9 mouse cellular contexts compared by ENCODE assay signal in the genomic region with DNA sequence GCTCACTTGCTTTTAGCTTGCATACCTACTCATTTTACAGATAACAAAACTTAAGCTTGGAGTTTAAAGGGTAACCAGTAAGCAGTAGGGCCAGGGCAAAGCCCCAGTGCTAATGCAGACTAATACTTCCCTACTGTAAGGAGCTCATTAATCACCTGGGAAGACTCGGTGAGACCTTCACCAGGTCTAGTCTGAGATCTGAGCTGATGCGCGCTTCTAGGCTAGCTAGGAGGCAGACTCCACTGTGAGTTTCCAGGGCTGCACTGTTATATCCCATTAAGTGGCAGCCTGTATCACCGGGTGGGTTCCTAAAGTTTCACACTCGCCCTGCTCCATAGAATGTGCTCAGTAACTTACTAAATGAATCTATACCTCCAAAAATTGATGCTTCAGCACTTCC. TPM values are rescaled to one million over a fixed set of nuclear protein-coding genes. Genes with fewer than 3 reads are reported as not detected.
DNase-seq lines count a peak whose midpoint lies in the region; ATAC-seq lines count a peak whose summit lies in the region.
"Had no signal": no experiment of that assay in that cellular context is flagged by ENCODE, and none has a peak within 500 bp of the region (broad histone marks: within the 10 kb centered on the region; RNA-seq: fewer than 3 reads in every experiment).

No protein-coding gene starts in this region.

- WGBS in kidney, embryonic 15.5 days, result 13% methylated on average over 5 of the region's 5 CpGs
- 6% methylated on average over 5 of the region's 5 CpGs for WGBS in embryonic facial prominence, embryonic 10.5 days
- 16% methylated on average over 5 of the region's 5 CpGs for WGBS in intestine, embryonic 14.5 days
- 11% methylated on average over 5 of the region's 5 CpGs for WGBS in neural tube, embryonic 13.5 days

- no peak for DNase-seq in kidney, adult 11 months
- peak; percentile 12 for DNase-seq in embryonic facial prominence, embryonic 10.5 days (ENCODE audit: low spot score)
- peak; percentile 62 for DNase-seq in intestine, embryonic 14.5 days (ENCODE audit: low spot score)
- DNase-seq in left cerebral cortex, postnatal 14 days (ENCODE audit: low spot score in 2 of 2), result no peak
- no peak for DNase-seq in gastrocnemius, postnatal 25 days

- H3K27ac ChIP-seq in kidney, embryonic 15.5 days, result no peak overlapping the region
- H3K27ac ChIP-seq in embryonic facial prominence, embryonic 10.5 days (replicated peaks), result no peak overlapping the region
- H3K27ac ChIP-seq in intestine, embryonic 14.5 days (ENCODE audit: low read depth), result no peak overlapping the region
- no peak overlapping the region for H3K27ac ChIP-seq in neural tube, embryonic 13.5 days (replicated peaks)

- H3K4me2 ChIP-seq in kidney, embryonic 15.5 days, result peak overlapping the region; percentile 91
- peak overlapping the region; percentile 93 for H3K4me2 ChIP-seq in intestine, embryonic 14.5 days (ENCODE audit: low read length)
- H3K4me2 ChIP-seq in neural tube, embryonic 13.5 days, result peak overlapping the region; percentile 99

- H3K36me3 ChIP-seq in kidney, embryonic 15.5 days, result no peaks in the 10 kb centered on the region
- H3K36me3 ChIP-seq in embryonic facial prominence, embryonic 10.5 days (replicated peaks), result no peaks in the 10 kb centered on the region
- H3K36me3 ChIP-seq in intestine, embryonic 14.5 days (ENCODE audit: control insufficient read depth, insufficient read depth, low read length), result no peaks in the 10 kb centered on the region
- H3K36me3 ChIP-seq in neural tube, embryonic 13.5 days, result no peaks in the 10 kb centered on the region

- intact Hi-C loops in left cerebral cortex, postnatal 14 days (cut with DNase I), result no loop called here

- H3K27me3 ChIP-seq in kidney, embryonic 15.5 days, result peaks cover 4% of the 10 kb centered on the region; the same call in 1 of the 2 replicates
- peaks cover 57% of the 10 kb centered on the region for H3K27me3 ChIP-seq in embryonic facial prominence, embryonic 10.5 days (replicated peaks; ENCODE audit: low read depth, poor library complexity, severe bottlenecking)
- 0 out of 2 replicates have a peak, but pooled peaks cover 6% of the 10 kb centered on the region for H3K27me3 ChIP-seq in intestine, embryonic 14.5 days (replicated peaks; ENCODE audit: control insufficient read depth, insufficient read depth, low read length)
- peaks cover 66% of the 10 kb centered on the region for H3K27me3 ChIP-seq in neural tube, embryonic 13.5 days

- H3K4me1 ChIP-seq in kidney, embryonic 15.5 days, result peaks cover 45% of the 10 kb centered on the region
- peaks cover 24% of the 10 kb centered on the region for H3K4me1 ChIP-seq in embryonic facial prominence, embryonic 10.5 days
- 0 out of 2 replicates have a peak, but pooled peaks cover 3% of the 10 kb centered on the region for H3K4me1 ChIP-seq in intestine, embryonic 14.5 days (replicated peaks; ENCODE audit: control insufficient read depth, insufficient read depth, low read length)
- peaks cover 20% of the 10 kb centered on the region for H3K4me1 ChIP-seq in neural tube, embryonic 13.5 days (replicated peaks)

- ATAC-seq in kidney, embryonic 15.5 days (replicated peaks; ENCODE audit: low FRiP score), result no peak
- no peak for ATAC-seq in intestine, embryonic 14.5 days (replicated peaks; ENCODE audit: low FRiP score, low TSS enrichment, low read depth)
- ATAC-seq in neural tube, embryonic 13.5 days (ENCODE audit: low read depth), result no peak
- no peak for ATAC-seq in erythroid progenitor cell, adult 5-6 weeks (replicated peaks; ENCODE audit: low FRiP score, poor library complexity, severe bottlenecking)

- H3K4me3 ChIP-seq in kidney, embryonic 15.5 days (replicated peaks), result peak overlapping the region; percentile 81
- H3K4me3 ChIP-seq in embryonic facial prominence, embryonic 10.5 days, result peak overlapping the region; percentile 77
- peak overlapping the region; percentile 64 for H3K4me3 ChIP-seq in intestine, embryonic 14.5 days (ENCODE audit: low read depth, low read length)
- peak overlapping the region; percentile 66 for H3K4me3 ChIP-seq in neural tube, embryonic 13.5 days

- no peaks in the 10 kb centered on the region for H3K9me3 ChIP-seq in kidney, embryonic 15.5 days (replicated peaks)
- no peaks in the 10 kb centered on the region for H3K9me3 ChIP-seq in embryonic facial prominence, embryonic 10.5 days
- H3K9me3 ChIP-seq in intestine, embryonic 14.5 days (ENCODE audit: control insufficient read depth, low read length), result no peaks in the 10 kb centered on the region
- no peaks in the 10 kb centered on the region for H3K9me3 ChIP-seq in neural tube, embryonic 13.5 days

- no peak overlapping the region for H3K9ac ChIP-seq in kidney, embryonic 15.5 days
- no peak overlapping the region; the same call in 1 of the 2 replicates for H3K9ac ChIP-seq in intestine, embryonic 14.5 days (ENCODE audit: low read length)
- no peak overlapping the region for H3K9ac ChIP-seq in neural tube, embryonic 13.5 days

RNA-seq across cellular contexts. Expression of gene Stx3, which starts 1.6 kb away (rescaled TPM):
- polyA plus RNA-seq in kidney, embryonic 15.5 days (2015; fragmentation: Nextera tagmentation; extraction: Ambion mirVana), result 20.4 TPM in 2 replicates
- polyA plus RNA-seq in embryonic facial prominence, embryonic 10.5 days (2016; fragmentation: Nextera tagmentation; extraction: Ambion mirVana), result 9.8 and 10.7 TPM in 2 replicates
- polyA plus RNA-seq in intestine, embryonic 14.5 days (2014; fragmentation: Nextera tagmentation; extraction: Ambion mirVana), result 28.4 and 30.0 TPM in 2 replicates
- 6.4 and 6.7 TPM in 2 replicates for polyA plus RNA-seq in neural tube, embryonic 13.5 days (2015; fragmentation: Nextera tagmentation; extraction: Ambion mirVana)
- 10 to 100 TPM; 18.0 to 20.0 TPM for total RNA-seq in left cerebral cortex, postnatal 14 days (2021)
- 2.2 TPM in 1 of 2 replicates, not detected in the other for total RNA-seq in erythroid progenitor cell, adult 5-6 weeks (2015; ENCODE audit: low replicate concordance)
- 0.39 and 6.0 TPM in 2 replicates for total RNA-seq in erythroid progenitor cell, adult 5-6 weeks (2017; ENCODE audit: low replicate concordance)
- 1 to 10 TPM; 1.0 to 1.6 TPM for total RNA-seq in gastrocnemius, postnatal 25 days (2021)

RNA-seq across cellular contexts. Expression of gene Olfr1417, which starts 21.4 kb away (rescaled TPM):
- not detected in 2 replicates for polyA plus RNA-seq in kidney, embryonic 15.5 days (2015; fragmentation: Nextera tagmentation; extraction: Ambion mirVana)
- not detected in 2 replicates for polyA plus RNA-seq in embryonic facial prominence, embryonic 10.5 days (2016; fragmentation: Nextera tagmentation; extraction: Ambion mirVana)
- polyA plus RNA-seq in intestine, embryonic 14.5 days (2014; fragmentation: Nextera tagmentation; extraction: Ambion mirVana), result 0.12 TPM in 1 of 2 replicates, not detected in the other
- polyA plus RNA-seq in neural tube, embryonic 13.5 days (2015; fragmentation: Nextera tagmentation; extraction: Ambion mirVana), result not detected in 2 replicates
- total RNA-seq in left cerebral cortex, postnatal 14 days (2021), result not detected
- total RNA-seq in erythroid progenitor cell, adult 5-6 weeks (2015; ENCODE audit: low replicate concordance), result not detected in 2 replicates
- not detected in 2 replicates for total RNA-seq in erythroid progenitor cell, adult 5-6 weeks (2017; ENCODE audit: low replicate concordance)
- not detected for total RNA-seq in gastrocnemius, postnatal 25 days (2021)
- total RNA-seq: granulocyte monocyte progenitor cell, adult 5-6 weeks had no signal

RNA-seq across cellular contexts. Expression of gene Olfr1418, which starts 43.3 kb away (rescaled TPM):
- polyA plus RNA-seq in kidney, embryonic 15.5 days (2015; fragmentation: Nextera tagmentation; extraction: Ambion mirVana), result not detected in 2 replicates
- polyA plus RNA-seq in embryonic facial prominence, embryonic 10.5 days (2016; fragmentation: Nextera tagmentation; extraction: Ambion mirVana), result not detected in 2 replicates
- not detected in 2 replicates for polyA plus RNA-seq in intestine, embryonic 14.5 days (2014; fragmentation: Nextera tagmentation; extraction: Ambion mirVana)
- polyA plus RNA-seq in neural tube, embryonic 13.5 days (2015; fragmentation: Nextera tagmentation; extraction: Ambion mirVana), result not detected in 2 replicates
- not detected for total RNA-seq in left cerebral cortex, postnatal 14 days (2021)
- not detected in 2 replicates for total RNA-seq in erythroid progenitor cell, adult 5-6 weeks (2015; ENCODE audit: low replicate concordance)
- not detected in 2 replicates for total RNA-seq in erythroid progenitor cell, adult 5-6 weeks (2017; ENCODE audit: low replicate concordance)
- total RNA-seq in gastrocnemius, postnatal 25 days (2021), result not detected
- total RNA-seq: granulocyte monocyte progenitor cell, adult 5-6 weeks had no signal

RNA-seq across cellular contexts. Expression of gene Mrpl16, which starts 47.4 kb away (rescaled TPM):
- polyA plus RNA-seq in kidney, embryonic 15.5 days (2015; fragmentation: Nextera tagmentation; extraction: Ambion mirVana), result 52.2 and 52.6 TPM in 2 replicates
- 58.5 and 59.5 TPM in 2 replicates for polyA plus RNA-seq in embryonic facial prominence, embryonic 10.5 days (2016; fragmentation: Nextera tagmentation; extraction: Ambion mirVana)
- 67.1 and 67.8 TPM in 2 replicates for polyA plus RNA-seq in intestine, embryonic 14.5 days (2014; fragmentation: Nextera tagmentation; extraction: Ambion mirVana)
- 40.4 and 46.1 TPM in 2 replicates for polyA plus RNA-seq in neural tube, embryonic 13.5 days (2015; fragmentation: Nextera tagmentation; extraction: Ambion mirVana)
- 10 to 100 TPM; 40.1 to 43.7 TPM for total RNA-seq in left cerebral cortex, postnatal 14 days (2021)
- 19.8 and 21.0 TPM in 2 replicates for total RNA-seq in erythroid progenitor cell, adult 5-6 weeks (2015; ENCODE audit: low replicate concordance)
- 6.8 and 22.5 TPM in 2 replicates for total RNA-seq in erythroid progenitor cell, adult 5-6 weeks (2017; ENCODE audit: low replicate concordance)
- total RNA-seq in gastrocnemius, postnatal 25 days (2021), result 10 to 100 TPM; 53.1 to 57.1 TPM

RNA-seq across cellular contexts. Expression of gene Olfr1419, which starts 57.3 kb away (rescaled TPM):
- polyA plus RNA-seq in kidney, embryonic 15.5 days (2015; fragmentation: Nextera tagmentation; extraction: Ambion mirVana), result not detected in 2 replicates
- polyA plus RNA-seq in embryonic facial prominence, embryonic 10.5 days (2016; fragmentation: Nextera tagmentation; extraction: Ambion mirVana), result not detected in 2 replicates
- not detected in 2 replicates for polyA plus RNA-seq in intestine, embryonic 14.5 days (2014; fragmentation: Nextera tagmentation; extraction: Ambion mirVana)
- not detected in 2 replicates for polyA plus RNA-seq in neural tube, embryonic 13.5 days (2015; fragmentation: Nextera tagmentation; extraction: Ambion mirVana)
- not detected for total RNA-seq in left cerebral cortex, postnatal 14 days (2021)
- not detected in 2 replicates for total RNA-seq in erythroid progenitor cell, adult 5-6 weeks (2015; ENCODE audit: low replicate concordance)
- total RNA-seq in erythroid progenitor cell, adult 5-6 weeks (2017; ENCODE audit: low replicate concordance), result not detected in 2 replicates
- not detected for total RNA-seq in gastrocnemius, postnatal 25 days (2021)
- total RNA-seq: granulocyte monocyte progenitor cell, adult 5-6 weeks had no signal

Comparison
In these comparisons a context has a peak if more than half of its experiments do, and no peak if none do; other contexts are left out.
1. DNase-seq: peak in embryonic facial prominence, embryonic 10.5 days (single experiment) and intestine, embryonic 14.5 days (single experiment); none in kidney, adult 11 months (single experiment), left cerebral cortex, postnatal 14 days (0 of 2) and gastrocnemius, postnatal 25 days (single experiment).
2. Peak in every context shown above with its lines, with median percentiles within 50 percentile points of each other: H3K4me2 ChIP-seq and H3K4me3 ChIP-seq.